Mouse (Mus musculus) heart, embryonic 15.5 days (tissue): ENCODE results near the gene Proca1. TPM values are rescaled to one million over a fixed set of nuclear protein-coding genes. Genes with fewer than 3 reads are reported as not detected.

Source experiments
- ATAC-seq: fragments of 200-750 bp; cut with Nextera tagmentation; replicated peaks from 2 replicates; pipeline ENCODE4 v1.8.0; 2017; ENCODE audit warnings: low read depth, moderate TSS enrichment; ENCODE audit not compliant: insufficient number of reproducible peaks, insufficient read depth, low FRiP score
- H3K27ac ChIP-seq: fragments of 300-500 bp; sonication (generic); 2 replicates; pipeline ENCODE4 v1.5.1; 2015; ENCODE audit warnings: mild to moderate bottlenecking, inconsistent platforms
- H3K27me3 ChIP-seq: fragments of 300-500 bp; sonication (generic); 2 replicates; pipeline ENCODE4 v1.6.1; 2015; ENCODE audit warnings: inconsistent platforms
- H3K36me3 ChIP-seq: fragments of 300-500 bp; sonication (generic); 2 replicates; pipeline ENCODE4 v1.6.1; 2015; ENCODE audit warnings: mild to moderate bottlenecking, inconsistent platforms
- H3K4me1 ChIP-seq: fragments of 300-500 bp; sonication (generic); replicated peaks from 2 replicates; pipeline ENCODE4 v1.6.1; 2015; ENCODE audit warnings: inconsistent platforms
- H3K4me2 ChIP-seq: fragments of 300-500 bp; sonication (generic); 2 replicates; pipeline ENCODE4 v1.6.1; 2015; ENCODE audit warnings: inconsistent platforms, mild to moderate bottlenecking, moderate library complexity
- H3K4me3 ChIP-seq: fragments of 300-500 bp; sonication (generic); 2 replicates; pipeline ENCODE4 v1.5.1; 2015; ENCODE audit warnings: mild to moderate bottlenecking, inconsistent platforms
- H3K9ac ChIP-seq: fragments of 300-500 bp; sonication (generic); 2 replicates; pipeline ENCODE4 v1.6.1; 2015; ENCODE audit warnings: mild to moderate bottlenecking, inconsistent platforms
- H3K9me3 ChIP-seq: fragments of 300-500 bp; sonication (generic); replicated peaks from 2 replicates; pipeline ENCODE4 v1.6.1; 2016; ENCODE audit warnings: inconsistent platforms
- WGBS: fragments of 180-500 bp; shearing (Covaris S2); methylation state at CpG from one replicate; pipeline ENCODE4 v1.1.7; 2015; ENCODE audit warnings: mixed read lengths; 5-methylcytosine and 5-hydroxymethylcytosine counted together
- polyA plus RNA-seq: library from polyadenylated mRNA; unstranded; fragments of >200 nt; fragmentation: Nextera tagmentation; extraction: Ambion mirVana; gene quantifications from 2 replicates; pipeline ENCODE4 v1.2.1, GENCODE M21; 2015

Gene Proca1
- polyA plus RNA-seq, 1 experiment from 2014 or later: 2.9 TPM

GRCm38 (mm10) chr11:78205361-78206206, 12.4 kb downstream of the Proca1 start:
- no peak overlapping the region for H3K9ac ChIP-seq
- H3K27ac ChIP-seq: no peak overlapping the region
- no peak for ATAC-seq
- no peak overlapping the region for H3K4me3 ChIP-seq
- peaks cover 58% of the 10 kb centered on the region for H3K36me3 ChIP-seq
- H3K9me3 ChIP-seq: no peaks in the 10 kb centered on the region
- no peaks in the 10 kb centered on the region for H3K27me3 ChIP-seq
- H3K4me1 ChIP-seq: no peaks in the 10 kb centered on the region
- no peak overlapping the region for H3K4me2 ChIP-seq
- WGBS: 82% methylated on average over 13 of the region's 13 CpGs

GRCm38 (mm10) chr11:78207190-78207589, 14.0 kb downstream of the Proca1 start:
- 89% methylated on average over 7 of the region's 7 CpGs for WGBS

GRCm38 (mm10) chr11:78209886-78210285, 16.7 kb downstream of the Proca1 start:
- Histone ChIP-seq H3K4me3 (no peak overlapping the region), H3K27me3 (no peaks in the 10 kb centered on the region), H3K27ac (no peak overlapping the region), H3K4me1 (no peaks in the 10 kb centered on the region), H3K9me3 (no peaks in the 10 kb centered on the region), H3K4me2 (no peak overlapping the region), H3K9ac (no peak overlapping the region), H3K36me3 (peaks cover 97% of the 10 kb centered on the region)
- no peak for ATAC-seq
- 86% methylated on average over 6 of the region's 6 CpGs for WGBS

More at GRCm38 (mm10) chr11:78207190-78207589, 14.0 kb downstream of the Proca1 start:
- ATAC-seq: no peak
- no peaks in the 10 kb centered on the region for H3K4me1 ChIP-seq
- H3K4me2 ChIP-seq: no peak overlapping the region
- H3K9ac ChIP-seq: no peak overlapping the region
- no peaks in the 10 kb centered on the region for H3K27me3 ChIP-seq
- H3K9me3 ChIP-seq: no peaks in the 10 kb centered on the region
- no peak overlapping the region for H3K27ac ChIP-seq
- H3K36me3 ChIP-seq: peaks cover 73% of the 10 kb centered on the region
- no peak overlapping the region for H3K4me3 ChIP-seq

GRCm38 (mm10) chr11:78210615-78211014, 17.4 kb downstream of the Proca1 start:
- Histone ChIP-seq H3K27ac (no peak overlapping the region), H3K27me3 (no peaks in the 10 kb centered on the region), H3K36me3 (peaks cover 98% of the 10 kb centered on the region), H3K4me1 (no peaks in the 10 kb centered on the region), H3K9ac (no peak overlapping the region), H3K4me3 (no peak overlapping the region), H3K9me3 (no peaks in the 10 kb centered on the region), H3K4me2 (no peak overlapping the region)
- 71% methylated on average over 7 of the region's 7 CpGs for WGBS
- no peak for ATAC-seq

- Histone ChIP-seq H3K27me3 (no peaks in the 10 kb centered on the region), H3K36me3 (peaks cover 98% of the 10 kb centered on the region), H3K4me3 (no peak overlapping the region), H3K9ac (no peak overlapping the region), H3K27ac (no peak overlapping the region), H3K4me1 (no peaks in the 10 kb centered on the region), H3K9me3 (no peaks in the 10 kb centered on the region), H3K4me2 (no peak overlapping the region)
- WGBS: 92% methylated on average over 5 of the region's 5 CpGs
- no peak for ATAC-seq
Measured at GRCm38 (mm10) chr11:78211513-78211912, 18.3 kb downstream of the Proca1 start.

- H3K27ac ChIP-seq: no peak overlapping the region
- no peak overlapping the region for H3K4me3 ChIP-seq
- H3K9ac ChIP-seq: no peak overlapping the region
- WGBS: 89% methylated on average over 14 of the region's 14 CpGs
- no peak for ATAC-seq
- H3K4me1 ChIP-seq: no peaks in the 10 kb centered on the region
- H3K36me3 ChIP-seq: peaks cover 97% of the 10 kb centered on the region
- H3K27me3 ChIP-seq: no peaks in the 10 kb centered on the region
- no peaks in the 10 kb centered on the region for H3K9me3 ChIP-seq
- H3K4me2 ChIP-seq: no peak overlapping the region
Measured at GRCm38 (mm10) chr11:78213086-78213817, 20.1 kb downstream of the Proca1 start.

- WGBS: 85% methylated on average over 11 of the region's 11 CpGs
- Histone ChIP-seq H3K9ac (no peak overlapping the region), H3K4me3 (no peak overlapping the region), H3K4me2 (no peak overlapping the region), H3K36me3 (peaks cover 96% of the 10 kb centered on the region), H3K4me1 (no peaks in the 10 kb centered on the region), H3K27ac (no peak overlapping the region), H3K27me3 (no peaks in the 10 kb centered on the region), H3K9me3 (no peaks in the 10 kb centered on the region)
- ATAC-seq: no peak
Measured at GRCm38 (mm10) chr11:78215709-78216317, 22.6 kb downstream of the Proca1 start.

GRCm38 (mm10) chr11:78223586-78223985, 30.4 kb downstream of the Proca1 start:
- WGBS: 88% methylated on average over 4 of the region's 4 CpGs

GRCm38 (mm10) chr11:78231518-78231917, 38.3 kb downstream of the Proca1 start:
- Histone ChIP-seq H3K4me1 (no peaks in the 10 kb centered on the region), H3K9me3 (no peaks in the 10 kb centered on the region), H3K27ac (no peak overlapping the region), H3K36me3 (peaks cover 69% of the 10 kb centered on the region), H3K4me2 (no peak overlapping the region), H3K9ac (no peak overlapping the region), H3K27me3 (no peaks in the 10 kb centered on the region), H3K4me3 (no peak overlapping the region)
- ATAC-seq: no peak
- 89% methylated on average over 6 of the region's 6 CpGs for WGBS

More at GRCm38 (mm10) chr11:78223586-78223985, 30.4 kb downstream of the Proca1 start:
- Histone ChIP-seq H3K27ac (no peak overlapping the region), H3K4me2 (no peak overlapping the region), H3K4me3 (no peak overlapping the region), H3K4me1 (no peaks in the 10 kb centered on the region), H3K27me3 (no peaks in the 10 kb centered on the region), H3K36me3 (peaks cover 96% of the 10 kb centered on the region), H3K9me3 (no peaks in the 10 kb centered on the region), H3K9ac (no peak overlapping the region)
- no peak for ATAC-seq

- Histone ChIP-seq H3K4me3 (no peak overlapping the region), H3K36me3 (peaks cover 10% of the 10 kb centered on the region), H3K9ac (no peak overlapping the region), H3K27me3 (no peaks in the 10 kb centered on the region), H3K9me3 (no peaks in the 10 kb centered on the region), H3K4me1 (peaks cover 22% of the 10 kb centered on the region), H3K27ac (no peak overlapping the region), H3K4me2 (no peak overlapping the region)
- ATAC-seq: no peak
- 73% methylated on average over 9 of the region's 9 CpGs for WGBS
Measured at GRCm38 (mm10) chr11:78240193-78240857, 47.1 kb downstream of the Proca1 start.

GRCm38 (mm10) chr11:78245261-78245626, 52.1 kb downstream of the Proca1 start:
- Histone ChIP-seq H3K9ac (peak overlapping the region; percentile 97), H3K4me2 (peak overlapping the region; percentile 82), H3K27ac (peak overlapping the region; percentile 98), H3K4me1 (peaks cover 37% of the 10 kb centered on the region), H3K9me3 (no peaks in the 10 kb centered on the region), H3K27me3 (no peaks in the 10 kb centered on the region), H3K4me3 (peak overlapping the region; percentile 99), H3K36me3 (peaks cover 6% of the 10 kb centered on the region)
- peak; percentile 3; the same call in 1 of the 2 replicates for ATAC-seq
- WGBS: 0% methylated on average over 19 of the region's 19 CpGs
